28 mouse cellular contexts compared by ENCODE assay signal in the genomic region with DNA sequence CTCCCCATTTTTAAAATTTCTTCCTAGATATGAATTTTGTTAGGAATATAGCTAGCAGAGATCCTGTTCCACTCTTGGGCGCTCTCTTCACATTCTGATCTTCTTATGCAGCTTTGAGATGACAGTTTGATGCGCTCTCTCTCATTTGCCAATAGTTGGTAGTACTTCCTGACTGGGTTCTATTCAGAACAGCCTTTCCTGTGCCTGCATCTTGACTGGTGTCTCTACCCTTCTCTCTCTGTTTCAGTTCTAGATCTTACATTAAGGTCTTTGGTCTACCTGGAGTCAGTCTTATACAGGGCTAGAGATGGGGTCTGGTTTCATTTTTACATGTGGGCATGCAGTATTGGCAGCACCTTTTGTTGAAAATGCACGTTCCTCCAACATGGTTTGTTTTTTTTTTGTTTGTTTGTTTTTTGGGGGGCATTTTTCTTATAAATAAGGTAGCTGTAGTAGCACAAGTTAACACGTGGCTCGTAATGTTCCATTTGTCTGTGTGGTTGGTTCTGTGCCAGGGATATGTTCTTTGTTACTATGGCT. TPM values are rescaled to one million over a fixed set of nuclear protein-coding genes. Genes with fewer than 3 reads are reported as not detected.
"Had no signal": no experiment of that assay in that cellular context is flagged by ENCODE, and none has a peak within 500 bp of the region (broad histone marks: within the 10 kb centered on the region; RNA-seq: fewer than 3 reads in every experiment).

No protein-coding gene starts in this region.

- H3K9ac ChIP-seq: heart, embryonic 13.5 days; heart, embryonic 15.5 days; hindbrain, embryonic 12.5 days; hindbrain, embryonic 14.5 days; intestine, embryonic 15.5 days; limb, embryonic 13.5 days; limb, embryonic 15.5 days; liver, embryonic 12.5 days; liver, embryonic 14.5 days had no signal

- DNase-seq: gastrocnemius, adult 2 months; gastrocnemius, postnatal 10 days; gastrocnemius, postnatal 25 days; heart, adult 2 months; heart, postnatal 4 days; kidney, adult 18-20 months; kidney, adult 8-10 months; kidney, postnatal 10 days; kidney, postnatal 25 days; kidney, postnatal 4 days; left cerebral cortex, postnatal 4 days had no signal

- H3K9me3 ChIP-seq: heart, embryonic 13.5 days; heart, embryonic 15.5 days; hindbrain, embryonic 10.5 days; hindbrain, embryonic 12.5 days; intestine, embryonic 15.5 days; limb, embryonic 13.5 days; limb, embryonic 15.5 days; liver, embryonic 12.5 days had no signal

- H3K4me1 ChIP-seq: hindbrain, embryonic 10.5 days; hindbrain, embryonic 12.5 days had no signal

- H3K4me3 ChIP-seq: gastrocnemius, adult 2 months; heart, adult 2 months; heart, embryonic 13.5 days; heart, embryonic 15.5 days; hindbrain, embryonic 10.5 days; hindbrain, embryonic 12.5 days; intestine, embryonic 15.5 days; layer of hippocampus, adult 2 months; limb, embryonic 13.5 days; limb, embryonic 15.5 days; liver, embryonic 12.5 days had no signal

- H3K27me3 ChIP-seq: heart, embryonic 13.5 days; heart, embryonic 15.5 days; hindbrain, embryonic 12.5 days; intestine, embryonic 15.5 days; limb, embryonic 13.5 days; limb, embryonic 15.5 days; liver, embryonic 12.5 days had no signal

- ATAC-seq: hindbrain, embryonic 16.5 days; intestine, embryonic 15.5 days; intestine, postnatal 0 days; liver, embryonic 12.5 days had no signal

- H3K27ac ChIP-seq: gastrocnemius, adult 2 months; heart, adult 2 months; heart, embryonic 13.5 days; heart, embryonic 15.5 days; hindbrain, embryonic 10.5 days; hindbrain, embryonic 12.5 days; hindbrain, embryonic 14.5 days; intestine, embryonic 15.5 days; layer of hippocampus, adult 2 months; limb, embryonic 13.5 days; limb, embryonic 15.5 days; liver, embryonic 12.5 days; liver, embryonic 14.5 days had no signal

- H3K4me2 ChIP-seq: heart, embryonic 11.5 days; heart, embryonic 13.5 days; heart, embryonic 15.5 days; hindbrain, embryonic 12.5 days; hindbrain, embryonic 14.5 days; intestine, embryonic 15.5 days; limb, embryonic 13.5 days; limb, embryonic 15.5 days; liver, embryonic 12.5 days had no signal

RNA-seq across cellular contexts. Expression of a gene that starts 24.5 kb away (rescaled TPM):
- total RNA-seq: heart, postnatal 25 days; liver, adult 2 months had no signal
- polyA plus RNA-seq: liver, adult 2 months; liver, embryonic 12.5 days; liver, embryonic 14.5 days; liver, embryonic 16.5 days had no signal
